ENCODE assay signal across 8 mouse cellular contexts in genomic region chrX:6172823-6173640, GRCm38 (mm10). TPM values are rescaled to one million over a fixed set of nuclear protein-coding genes. Genes with fewer than 3 reads are reported as not detected.
DNase-seq lines count a peak whose midpoint lies in the region; ATAC-seq and TF ChIP-seq lines count a peak whose summit lies in the region.
"Not testable (repeated sequence)": the region's sequence is repeated elsewhere in the genome, so short reads cannot be mapped to it uniquely, and the experiment has no call there.

Nudt10 (minus strand) TSS chrX:6173015.

- H3K4me1 ChIP-seq in embryonic fibroblast, embryonic 13.5 days (ENCODE audit: control insufficient read depth, insufficient read depth, low read length); heart, embryonic 12.5 days (replicated peaks); intestine, embryonic 15.5 days (replicated peaks); limb, embryonic 15.5 days; midbrain, embryonic 14.5 days (ENCODE audit: control insufficient read depth, insufficient read depth, low read length); stomach, embryonic 16.5 days (ENCODE audit: control insufficient read depth, insufficient read depth, low read length): not testable (repeated sequence)

- peak; percentile 85 for ATAC-seq in heart, embryonic 12.5 days (ENCODE audit: insufficient number of reproducible peaks, low FRiP score)
- ATAC-seq in intestine, embryonic 15.5 days: peak; percentile 90
- peak; percentile 72 for ATAC-seq in limb, embryonic 15.5 days (ENCODE audit: insufficient number of reproducible peaks, low FRiP score, low TSS enrichment, low read depth)
- peak; percentile 91 for ATAC-seq in midbrain, embryonic 14.5 days (ENCODE audit: low FRiP score, low TSS enrichment)
- peak; percentile 84 for ATAC-seq in stomach, embryonic 16.5 days (ENCODE audit: insufficient read depth, low FRiP score)

- WGBS in heart, embryonic 12.5 days: 8% methylated on average over 8 of the region's 116 CpGs
- 5% methylated on average over 10 of the region's 116 CpGs for WGBS in intestine, embryonic 15.5 days
- WGBS in limb, embryonic 15.5 days: 20% methylated on average over 7 of the region's 116 CpGs
- 22% methylated on average over 8 of the region's 116 CpGs for WGBS in midbrain, embryonic 14.5 days
- WGBS in stomach, embryonic 16.5 days: 20% methylated on average over 1 of the region's 116 CpGs

- DNase-seq in adrenal gland, postnatal 36 days: peak; percentile 1 to 13
- peak in 1 of 2 experiments; percentile 17 for DNase-seq in layer of hippocampus, postnatal 14 days (ENCODE audit: low spot score in 2 of 2)
- DNase-seq in midbrain, embryonic 14.5 days: not testable (repeated sequence)

- not testable (repeated sequence) for H3K9ac ChIP-seq in heart, embryonic 12.5 days; intestine, embryonic 15.5 days; limb, embryonic 15.5 days; stomach, embryonic 16.5 days (ENCODE audit: low read length)
- H3K9ac ChIP-seq in midbrain, embryonic 14.5 days (replicated peaks; ENCODE audit: low read length): peak within 1 kb of the TSS; percentile 40; the same call in 1 of the 2 replicates

- not testable (repeated sequence) for TF ChIP-seq POLR2A in embryonic fibroblast, embryonic 13.5 days (IDR thresholded peaks at IDR 0.05; ENCODE audit: low read depth, low read length)

- peak within 1 kb of the TSS; percentile 27 for H3K4me3 ChIP-seq in embryonic fibroblast, embryonic 13.5 days (ENCODE audit: insufficient read depth, low read length)
- peak within 1 kb of the TSS; percentile 41 for H3K4me3 ChIP-seq in heart, embryonic 12.5 days
- H3K4me3 ChIP-seq in intestine, embryonic 15.5 days (replicated peaks): peak within 1 kb of the TSS; percentile 23
- peak within 1 kb of the TSS; percentile 32 for H3K4me3 ChIP-seq in limb, embryonic 15.5 days
- H3K4me3 ChIP-seq in midbrain, embryonic 14.5 days (replicated peaks; ENCODE audit: low read depth, low read length): peak within 1 kb of the TSS; percentile 37
- H3K4me3 ChIP-seq in stomach, embryonic 16.5 days (replicated peaks; ENCODE audit: low read length): peak within 1 kb of the TSS; percentile 25

- H3K9me3 ChIP-seq in heart, embryonic 12.5 days (replicated peaks); intestine, embryonic 15.5 days; limb, embryonic 15.5 days; midbrain, embryonic 14.5 days (ENCODE audit: control insufficient read depth, low read length); stomach, embryonic 16.5 days (replicated peaks; ENCODE audit: control insufficient read depth, low read length): not testable (repeated sequence)

- H3K4me2 ChIP-seq in heart, embryonic 12.5 days: peak within 1 kb of the TSS; percentile 62
- peak within 1 kb of the TSS; percentile 49 for H3K4me2 ChIP-seq in intestine, embryonic 15.5 days (replicated peaks)
- H3K4me2 ChIP-seq in limb, embryonic 15.5 days: peak within 1 kb of the TSS; percentile 31
- peak within 1 kb of the TSS; percentile 45 for H3K4me2 ChIP-seq in midbrain, embryonic 14.5 days (ENCODE audit: low read length)
- H3K4me2 ChIP-seq in stomach, embryonic 16.5 days (ENCODE audit: low read depth, low read length): peak within 1 kb of the TSS; percentile 38

- not testable (repeated sequence) for H3K36me3 ChIP-seq in heart, embryonic 12.5 days; intestine, embryonic 15.5 days; limb, embryonic 15.5 days; midbrain, embryonic 14.5 days (ENCODE audit: control insufficient read depth, insufficient read depth, low read length); stomach, embryonic 16.5 days (ENCODE audit: control insufficient read depth, insufficient read depth, low read length)

- TF ChIP-seq CTCF in embryonic fibroblast, embryonic 13.5 days (IDR thresholded peaks at IDR 0.05; ENCODE audit: borderline replicate concordance, insufficient read depth, low read length): not testable (repeated sequence)

- not testable (repeated sequence) for H3K27ac ChIP-seq in embryonic fibroblast, embryonic 13.5 days (ENCODE audit: insufficient read depth, low read length); heart, embryonic 12.5 days (ENCODE audit: poor library complexity, severe bottlenecking); intestine, embryonic 15.5 days; limb, embryonic 15.5 days; stomach, embryonic 16.5 days (ENCODE audit: low read length)
- H3K27ac ChIP-seq in midbrain, embryonic 14.5 days (replicated peaks; ENCODE audit: low read depth, low read length): peak within 1 kb of the TSS; percentile 70

- not testable (repeated sequence) for H3K27me3 ChIP-seq in heart, embryonic 12.5 days (replicated peaks); intestine, embryonic 15.5 days (replicated peaks); limb, embryonic 15.5 days; midbrain, embryonic 14.5 days (ENCODE audit: control insufficient read depth, insufficient read depth, low read length); stomach, embryonic 16.5 days (ENCODE audit: control insufficient read depth, insufficient read depth, low read length)

RNA-seq across cellular contexts. Expression of gene Nudt10, which starts in this region (rescaled TPM):
- total RNA-seq in adrenal gland, postnatal 36 days (2021): 1 to 10 TPM; 4.5 to 6.9 TPM
- polyA plus RNA-seq in embryonic fibroblast, embryonic 13.5 days (2011; ENCODE audit: insufficient read length, low read depth, missing spikeins): not detected in 2 replicates
- polyA plus RNA-seq in heart, embryonic 12.5 days (2016; fragmentation: Nextera tagmentation; extraction: Ambion mirVana): 5.0 and 5.9 TPM in 2 replicates
- polyA plus RNA-seq in intestine, embryonic 15.5 days (2015; fragmentation: Nextera tagmentation; extraction: Ambion mirVana): 4.4 and 4.8 TPM in 2 replicates
- 10 to 100 TPM; 28.7 to 34.7 TPM for total RNA-seq in layer of hippocampus, postnatal 14 days (2021)
- 3.0 and 4.4 TPM in 2 replicates for polyA plus RNA-seq in limb, embryonic 15.5 days (2015; fragmentation: Nextera tagmentation; extraction: Ambion mirVana)
- polyA plus RNA-seq in midbrain, embryonic 14.5 days (2014; fragmentation: Nextera tagmentation; extraction: Ambion mirVana): 59.0 and 64.9 TPM in 2 replicates
- polyA plus RNA-seq in stomach, embryonic 16.5 days (2015; fragmentation: Nextera tagmentation; extraction: Ambion mirVana): 2.4 and 3.2 TPM in 2 replicates
